Mouse (Mus musculus) C2C12 (cell line): ENCODE data around the gene Dpf3.

Experiments used
- CEBPB ChIP-seq: IDR thresholded peaks from one replicate; pipeline ENCODE4 v1.6.1; 2011; ENCODE audit warnings: low read depth, mild to moderate bottlenecking, control low read depth, moderate library complexity
- CTCF ChIP-seq: IDR thresholded peaks from one replicate; pipeline ENCODE4 v1.5.1; 2011; ENCODE audit not compliant: control insufficient read depth, insufficient read depth, insufficient read length
- MAX ChIP-seq: IDR thresholded peaks from one replicate; pipeline ENCODE4 v1.6.1; 2011; ENCODE audit warnings: mild to moderate bottlenecking, control low read depth
- MYOD1 ChIP-seq: IDR thresholded peaks from one replicate; pipeline ENCODE4 v1.6.1; 2011; ENCODE audit warnings: low read depth; ENCODE audit not compliant: control insufficient read depth, insufficient read length
- USF1 ChIP-seq: IDR thresholded peaks from one replicate; pipeline ENCODE4 v1.6.1; 2011; ENCODE audit warnings: low read depth, mild to moderate bottlenecking, control low read depth, moderate library complexity

DNA sequence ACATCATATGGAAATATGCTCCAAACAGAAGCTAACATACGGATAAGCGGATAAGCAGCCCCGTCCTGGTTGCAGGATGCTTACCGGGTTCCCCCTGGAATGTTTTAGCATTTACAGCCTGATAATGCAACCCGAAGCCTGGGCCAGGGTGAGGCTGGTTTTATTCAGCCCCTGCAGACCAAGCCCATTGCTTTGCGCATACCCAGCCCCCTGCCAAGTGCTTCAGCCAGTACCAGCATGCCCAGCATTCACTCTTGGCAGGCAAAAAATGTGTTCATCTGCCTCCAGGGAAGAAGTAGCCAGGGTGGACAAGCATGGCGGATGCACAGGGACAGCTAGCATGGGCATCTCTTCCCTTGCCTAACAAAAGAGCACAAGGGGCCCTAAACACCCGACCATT, 279.5 kb downstream of the Dpf3 start:
- TF ChIP-seq CTCF, result no peak
- no peak for TF ChIP-seq MAX
- no peak for TF ChIP-seq CEBPB
- no peak for TF ChIP-seq USF1
- TF ChIP-seq MYOD1, result no peak
